Mouse (Mus musculus) induced T-regulatory cell, adult 2 months (primary cell): Measurements from ENCODE around the gene Cmtm8.

Experiments used
- DNase-seq: peaks from one replicate; pipeline ENCODE4 v3.0.0-alpha.2; 2012; ENCODE audit warnings: low read depth

Gene Cmtm8

GRCm38 (mm10) chr9:114821548-114822289, 22.2 kb downstream of the Cmtm8 start:
- DNase-seq, result no peak

DNA sequence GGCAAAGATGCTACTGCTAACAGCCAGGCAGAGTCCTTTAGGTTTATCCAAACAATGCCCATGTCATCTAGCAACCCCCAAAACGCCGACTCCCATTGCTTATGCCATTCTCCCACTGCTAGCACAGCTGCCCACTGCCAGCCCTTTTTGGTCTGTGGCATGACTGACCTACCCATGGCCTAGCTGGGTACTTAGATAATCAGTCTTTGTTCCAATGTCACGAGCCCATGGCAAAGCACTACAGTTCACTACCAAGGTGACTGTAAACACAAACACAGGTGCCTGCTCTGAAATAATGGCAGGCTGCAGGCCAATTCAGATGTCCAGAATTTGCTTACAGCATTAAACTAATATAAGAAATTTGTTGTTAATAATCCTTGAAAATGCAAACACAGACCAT, 25.0 kb downstream of the Cmtm8 start:
- no peak for DNase-seq

- no peak for DNase-seq
Observed at GRCm38 (mm10) chr9:114817012-114817411, 26.9 kb downstream of the Cmtm8 start.

DNA sequence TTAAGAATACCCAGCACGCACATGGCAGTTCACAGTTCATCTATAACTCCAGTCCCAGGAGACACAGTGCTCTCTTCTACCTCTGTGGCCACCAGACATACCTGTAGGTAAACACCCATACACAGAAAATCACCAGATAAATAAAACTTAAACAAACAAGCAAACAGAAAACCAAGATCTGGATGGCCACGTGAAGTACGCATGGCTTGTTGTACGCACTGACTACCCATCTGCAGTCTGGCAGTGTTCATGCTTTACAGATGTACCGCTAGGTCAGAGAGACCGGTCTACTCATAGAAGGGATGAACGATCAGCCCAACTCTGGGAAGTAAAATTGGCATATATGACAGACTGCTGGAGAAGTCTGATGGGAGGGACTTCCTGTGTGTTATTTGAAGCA, 27.8 kb downstream of the Cmtm8 start:
- no peak for DNase-seq

DNA sequence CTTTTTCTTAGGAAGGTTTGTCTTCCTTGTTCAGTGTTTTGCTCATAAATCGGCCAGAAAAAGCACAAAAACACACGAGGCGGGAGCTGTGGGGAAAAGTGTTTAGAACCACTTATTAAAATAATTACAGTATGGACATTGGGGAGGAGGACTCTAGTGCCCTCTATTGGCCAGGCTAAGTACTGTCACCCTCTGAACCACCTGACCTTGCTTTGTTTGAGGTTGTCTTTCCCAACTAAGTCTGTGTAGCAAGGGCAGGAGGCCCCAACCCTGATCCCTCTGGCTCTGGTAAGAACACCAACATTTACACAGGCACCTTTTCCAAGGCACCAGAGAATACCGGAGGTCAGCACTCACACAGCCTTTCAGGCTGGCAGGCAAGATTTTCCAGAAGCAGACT, 28.6 kb downstream of the Cmtm8 start:
- DNase-seq, result peak; percentile 79

- DNase-seq, result no peak
Observed at GRCm38 (mm10) chr9:114812001-114812400, 32.0 kb downstream of the Cmtm8 start.

- no peak for DNase-seq
Observed at GRCm38 (mm10) chr9:114810837-114811236, 33.1 kb downstream of the Cmtm8 start.

DNA sequence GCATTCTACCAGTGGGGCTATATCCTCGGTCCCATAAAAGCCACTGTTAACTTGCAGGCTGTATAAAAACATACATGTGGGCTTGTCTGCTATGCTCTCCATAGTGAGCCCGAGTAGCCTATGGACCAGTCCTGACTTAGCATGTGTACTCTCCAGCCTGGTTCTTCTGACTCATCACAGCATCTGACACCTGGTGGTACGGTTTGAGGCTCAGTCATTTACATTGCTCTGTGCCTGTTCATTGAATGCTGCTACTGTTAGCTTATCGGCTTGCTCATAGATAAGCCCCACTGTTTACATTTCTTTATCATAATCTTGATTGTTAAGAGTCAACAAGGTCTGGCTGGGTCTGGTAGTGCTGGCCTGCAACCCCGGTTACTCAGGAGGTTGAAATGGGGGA, 35.3 kb downstream of the Cmtm8 start:
- DNase-seq, result no peak

GRCm38 (mm10) chr9:114807261-114807660, 36.7 kb downstream of the Cmtm8 start:
- no peak for DNase-seq

GRCm38 (mm10) chr9:114805151-114805671, 38.7 kb downstream of the Cmtm8 start:
- DNase-seq, result no peak

- DNase-seq, result no peak
Observed at GRCm38 (mm10) chr9:114802191-114802590, 41.8 kb downstream of the Cmtm8 start.

- no peak for DNase-seq
Observed at GRCm38 (mm10) chr9:114801301-114801700, 42.7 kb downstream of the Cmtm8 start.

DNA sequence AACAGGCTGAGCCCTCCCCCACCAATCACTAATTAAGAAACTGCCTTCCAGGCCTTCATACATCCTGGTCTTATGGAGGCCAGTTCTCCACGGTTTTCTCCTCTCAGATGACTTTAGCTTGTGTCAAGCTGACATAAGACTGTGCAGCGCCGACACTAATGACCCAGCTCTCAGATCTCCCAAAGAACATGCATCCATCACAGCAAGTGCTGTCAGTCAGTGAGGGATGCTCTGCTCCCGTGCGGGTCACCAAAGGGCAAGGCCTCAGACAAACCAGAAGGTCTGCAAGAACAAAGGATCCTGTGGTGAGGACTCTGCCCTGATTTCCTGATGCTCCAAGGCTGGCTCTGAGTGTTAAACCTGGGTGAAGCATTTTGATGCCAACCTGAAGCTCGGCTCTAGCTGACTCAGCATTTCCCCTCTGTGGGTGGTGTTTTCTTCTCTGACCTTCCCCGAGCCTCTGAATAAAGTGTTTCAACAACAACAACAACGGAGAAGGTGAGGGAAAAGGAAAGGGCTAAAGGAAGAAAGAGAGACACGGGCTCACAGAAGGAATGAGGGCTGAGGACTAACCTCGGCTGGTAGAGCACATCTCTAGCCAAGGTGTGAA, 44.4 kb downstream of the Cmtm8 start:
- no peak for DNase-seq

DNA sequence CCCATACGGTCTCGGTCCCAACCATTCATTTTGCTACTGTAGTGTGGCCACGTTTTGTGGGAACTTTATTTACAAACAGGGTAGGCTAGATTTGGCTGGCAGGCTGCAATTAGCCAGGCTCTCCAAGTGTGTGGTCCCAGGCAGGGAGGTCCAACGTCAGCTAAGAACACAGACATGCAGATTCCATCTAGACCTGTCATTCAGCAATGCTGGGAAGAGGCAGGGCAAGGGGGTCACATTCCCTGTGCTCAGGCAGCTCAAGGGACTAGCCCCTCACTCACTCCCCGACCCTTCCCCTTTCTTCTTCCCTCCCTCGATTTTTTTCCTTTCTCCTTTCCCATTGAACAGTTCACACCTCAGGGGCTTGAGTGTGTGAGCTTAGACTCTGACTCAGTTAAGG, 45.1 kb downstream of the Cmtm8 start:
- no peak for DNase-seq

GRCm38 (mm10) chr9:114797329-114798004, 46.5 kb downstream of the Cmtm8 start:
- DNase-seq, result peak; percentile 86

- no peak for DNase-seq
Observed at GRCm38 (mm10) chr9:114796473-114797050, 47.4 kb downstream of the Cmtm8 start.

DNA sequence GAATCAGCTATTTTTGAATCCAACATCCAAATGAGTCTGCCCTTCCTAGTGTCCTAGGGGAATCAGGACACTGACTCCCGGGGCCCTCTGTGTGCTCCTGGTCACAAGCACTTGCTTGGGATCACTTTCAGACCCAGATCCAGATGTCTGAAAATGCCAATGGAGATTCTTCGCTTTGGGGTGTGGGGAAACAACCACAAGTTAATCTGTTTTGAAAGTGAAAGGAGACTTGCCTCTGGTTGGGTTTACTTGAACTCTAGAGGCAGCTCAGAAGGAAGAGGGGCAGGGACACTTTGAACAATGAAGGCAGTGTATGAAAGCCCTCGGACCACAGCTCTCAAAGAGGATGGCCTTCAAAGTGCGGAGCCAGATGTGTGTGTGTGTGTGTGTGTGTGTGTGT, 49.5 kb downstream of the Cmtm8 start:
- peak; percentile 68 for DNase-seq

DNA sequence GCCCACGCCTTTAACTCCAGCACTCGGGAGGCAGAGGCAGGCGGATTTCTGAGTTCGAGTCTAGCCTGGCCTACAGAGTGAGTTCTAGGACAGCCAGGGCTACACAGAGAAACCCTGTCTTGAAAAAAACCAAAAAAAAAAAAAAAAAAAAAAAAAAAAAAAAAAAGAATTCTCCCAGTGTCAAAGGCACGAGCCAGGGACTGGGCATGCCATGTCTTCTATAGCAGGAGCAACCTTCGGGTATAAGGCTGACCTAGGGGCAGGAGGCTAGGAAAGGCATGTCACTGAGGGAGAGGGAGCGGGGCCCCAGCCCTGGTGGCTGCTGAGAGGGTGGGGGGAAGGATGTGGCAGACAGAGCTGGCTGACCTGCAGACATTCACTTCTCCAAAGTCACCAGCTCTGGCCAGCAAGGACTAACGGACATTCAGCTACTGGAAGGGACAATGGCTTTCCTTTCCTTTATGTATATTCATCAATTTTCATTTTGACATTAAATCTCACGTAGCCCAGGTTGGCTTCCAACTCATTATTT, 50.1 kb downstream of the Cmtm8 start:
- no peak for DNase-seq

- no peak for DNase-seq
Observed at GRCm38 (mm10) chr9:114789989-114790388, 54.0 kb downstream of the Cmtm8 start.

DNA sequence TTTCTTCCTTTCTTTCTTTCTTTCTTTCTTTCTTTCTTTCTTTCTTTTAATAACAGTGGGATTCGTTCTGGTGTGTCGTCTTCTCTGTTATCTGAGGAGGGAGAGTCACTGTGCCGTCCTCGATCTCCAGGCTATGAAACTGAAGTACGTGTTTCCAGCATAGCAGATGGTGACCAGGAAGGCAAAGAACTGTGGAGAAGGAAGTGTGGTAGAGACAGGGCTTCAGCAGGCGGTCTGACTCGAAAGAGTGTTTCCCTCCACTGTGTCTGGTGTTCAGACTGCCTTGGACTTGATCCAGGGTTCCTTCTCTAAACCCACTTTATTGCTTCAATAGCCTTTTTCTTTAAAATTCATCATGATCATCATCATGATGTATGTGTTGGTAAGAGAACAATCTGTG, 54.4 kb downstream of the Cmtm8 start:
- no peak for DNase-seq

DNA sequence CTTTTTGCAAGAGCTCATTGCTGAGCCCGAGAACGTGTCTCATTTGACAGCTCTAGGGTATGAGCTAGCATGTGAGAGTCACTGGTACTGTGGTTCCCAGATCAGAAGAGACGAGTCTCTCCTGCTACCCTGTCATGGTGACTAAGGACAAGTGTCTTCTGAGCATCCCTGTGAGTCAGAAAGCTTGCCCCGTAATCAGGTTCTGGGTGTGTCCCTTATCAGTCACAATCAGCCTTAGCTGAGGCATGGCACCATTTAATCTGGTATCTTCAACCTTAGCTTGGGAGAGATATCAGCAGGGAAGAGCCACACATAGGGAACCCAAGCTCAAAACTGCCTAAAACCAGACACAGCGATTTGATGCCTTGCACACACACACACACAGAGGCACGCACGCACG, 55.3 kb downstream of the Cmtm8 start:
- peak; percentile 63 for DNase-seq

- peak; percentile 82 for DNase-seq
Observed at GRCm38 (mm10) chr9:114787716-114788115, 56.2 kb downstream of the Cmtm8 start.
